Mouse (Mus musculus): Measurements from ENCODE around the gene Hoxd1. TPM values are rescaled to one million over a fixed set of nuclear protein-coding genes. Genes with fewer than 3 reads are reported as not detected.

The Hoxd1 gene
- total RNA-seq, 1 experiment = 0.36 TPM

GRCm38 (mm10) chr2:74736688-74737577 lies 25.8 kb upstream of the Hoxd1 start:
- Histone ChIP-seq H3K4me1 (ENCODE audit: control insufficient read depth in 2 of 2, insufficient read depth in 2 of 2, low read length in 2 of 2, poor library complexity in 1 of 2) (peaks cover 0 to 2% of the 10 kb centered on the region in 2 experiments; a peak in 1 of 4 replicates), H3K36me3 (ENCODE audit: control insufficient read depth, insufficient read depth, low read length, poor library complexity, severe bottlenecking) (no peaks in the 10 kb centered on the region), H3K9me3 (ENCODE audit: control insufficient read depth, insufficient read depth, low read depth, low read length) (no peaks in the 10 kb centered on the region), H3K9ac (ENCODE audit: insufficient read depth, low read depth, low read length, poor library complexity, severe bottlenecking) (no peak overlapping the region), H3K27ac (ENCODE audit: insufficient read depth, low read depth, low read length, poor library complexity, severe bottlenecking) (no peak overlapping the region), H3K4me3 (ENCODE audit: insufficient read depth in 1 of 2, low read depth in 1 of 2, low read length in 2 of 2, poor library complexity in 1 of 2, severe bottlenecking in 1 of 2) (no peak overlapping the region)
- no peak for TF ChIP-seq HCFC1 (IDR thresholded peaks at IDR 0.05; ENCODE audit: borderline replicate concordance, insufficient read depth, low read length)
- no peak for TF ChIP-seq MAFK (IDR thresholded peaks at IDR 0.05; ENCODE audit: insufficient read depth, low read depth, low read length)
- TF ChIP-seq ZC3H11A (IDR thresholded peaks at IDR 0.05; ENCODE audit: borderline replicate concordance, low read depth, low read length) = no peak
- TF ChIP-seq ZNF384 (IDR thresholded peaks at IDR 0.05; ENCODE audit: low read depth, low read length) = no peak
- TF ChIP-seq CHD2 (IDR thresholded peaks at IDR 0.05; ENCODE audit: low read depth, low read length) = no peak
- in situ Hi-C loops (cut with MboI; ENCODE audit: low sequenced_read_pairs in 2 of 2, unreplicated experiment in 2 of 2) = loop anchor here in 1 of 2 experiments (5.0 kb wide), 1 partner anchor 45 kb away; the partner anchor contains the start of gene Hoxd10
- DNase-seq (ENCODE audit: low read depth, low spot score) = no peak

- H3K36me3 ChIP-seq (ENCODE audit: control insufficient read depth, insufficient read depth, low read length, poor library complexity, severe bottlenecking) = no peaks in the 10 kb centered on the region
- H3K27ac ChIP-seq (ENCODE audit: insufficient read depth, low read depth, low read length, poor library complexity, severe bottlenecking) = no peak overlapping the region
- H3K9me3 ChIP-seq (ENCODE audit: control insufficient read depth, insufficient read depth, low read depth, low read length) = no peaks in the 10 kb centered on the region
- in situ Hi-C loops (cut with MboI; ENCODE audit: low sequenced_read_pairs in 2 of 2, unreplicated experiment in 2 of 2) = loop anchor here in 1 of 2 experiments (5.0 kb wide), 1 partner anchor 45 kb away; the partner anchor contains the start of gene Hoxd10
- DNase-seq (ENCODE audit: low read depth, low spot score) = no peak
- H3K9ac ChIP-seq (ENCODE audit: insufficient read depth, low read depth, low read length, poor library complexity, severe bottlenecking) = no peak overlapping the region
- no peak overlapping the region for H3K4me3 ChIP-seq (ENCODE audit: insufficient read depth in 1 of 2, low read depth in 1 of 2, low read length in 2 of 2, poor library complexity in 1 of 2, severe bottlenecking in 1 of 2)
- TF ChIP-seq MAFK (IDR thresholded peaks at IDR 0.05; ENCODE audit: insufficient read depth, low read depth, low read length) (no peak), CHD2 (IDR thresholded peaks at IDR 0.05; ENCODE audit: low read depth, low read length) (no peak), ZNF384 (IDR thresholded peaks at IDR 0.05; ENCODE audit: low read depth, low read length) (no peak), HCFC1 (IDR thresholded peaks at IDR 0.05; ENCODE audit: borderline replicate concordance, insufficient read depth, low read length) (no peak), ZC3H11A (IDR thresholded peaks at IDR 0.05; ENCODE audit: borderline replicate concordance, low read depth, low read length) (no peak)
- peaks cover 0 to 2% of the 10 kb centered on the region in 2 experiments; a peak in 1 of 4 replicates for H3K4me1 ChIP-seq (ENCODE audit: control insufficient read depth in 2 of 2, insufficient read depth in 2 of 2, low read length in 2 of 2, poor library complexity in 1 of 2)
Observed at GRCm38 (mm10) chr2:74737578-74738070, 25.2 kb upstream of the Hoxd1 start.

- in situ Hi-C loops (cut with MboI; ENCODE audit: low sequenced_read_pairs in 2 of 2, unreplicated experiment in 2 of 2) = loop anchor here in 1 of 2 experiments (5.0 kb wide), 1 partner anchor 47 kb away; the partner anchor contains the start of gene Hoxd10
- no peak for DNase-seq (ENCODE audit: low read depth, low spot score)
- TF ChIP-seq HCFC1 (IDR thresholded peaks at IDR 0.05; ENCODE audit: borderline replicate concordance, insufficient read depth, low read length) (no peak), ZC3H11A (IDR thresholded peaks at IDR 0.05; ENCODE audit: borderline replicate concordance, low read depth, low read length) (no peak), MAFK (IDR thresholded peaks at IDR 0.05; ENCODE audit: insufficient read depth, low read depth, low read length) (no peak), ZNF384 (IDR thresholded peaks at IDR 0.05; ENCODE audit: low read depth, low read length) (no peak), CHD2 (IDR thresholded peaks at IDR 0.05; ENCODE audit: low read depth, low read length) (no peak)
Observed at GRCm38 (mm10) chr2:74738623-74739475, 23.9 kb upstream of the Hoxd1 start.

GRCm38 (mm10) chr2:74739476-74739800 lies 23.3 kb upstream of the Hoxd1 start:
- Histone ChIP-seq H3K9me3 (ENCODE audit: control insufficient read depth, insufficient read depth, low read depth, low read length) (no peaks in the 10 kb centered on the region), H3K27ac (ENCODE audit: insufficient read depth, low read depth, low read length, poor library complexity, severe bottlenecking) (no peak overlapping the region), H3K4me3 (ENCODE audit: insufficient read depth in 1 of 2, low read depth in 1 of 2, low read length in 2 of 2, poor library complexity in 1 of 2, severe bottlenecking in 1 of 2) (no peak overlapping the region), H3K36me3 (ENCODE audit: control insufficient read depth, insufficient read depth, low read length, poor library complexity, severe bottlenecking) (no peaks in the 10 kb centered on the region), H3K9ac (ENCODE audit: insufficient read depth, low read depth, low read length, poor library complexity, severe bottlenecking) (no peak overlapping the region), H3K4me1 (ENCODE audit: control insufficient read depth in 2 of 2, insufficient read depth in 2 of 2, low read length in 2 of 2, poor library complexity in 1 of 2) (peaks cover 0 to 2% of the 10 kb centered on the region in 2 experiments; a peak in 1 of 4 replicates)
- in situ Hi-C loops (cut with MboI; ENCODE audit: low sequenced_read_pairs in 2 of 2, unreplicated experiment in 2 of 2) = loop anchor here in 1 of 2 experiments (5.0 kb wide), 1 partner anchor 47 kb away; the partner anchor contains the start of gene Hoxd10
- TF ChIP-seq CHD2 (IDR thresholded peaks at IDR 0.05; ENCODE audit: low read depth, low read length) = no peak
- TF ChIP-seq ZC3H11A (IDR thresholded peaks at IDR 0.05; ENCODE audit: borderline replicate concordance, low read depth, low read length) = no peak
- no peak for TF ChIP-seq ZNF384 (IDR thresholded peaks at IDR 0.05; ENCODE audit: low read depth, low read length)
- TF ChIP-seq MAFK (IDR thresholded peaks at IDR 0.05; ENCODE audit: insufficient read depth, low read depth, low read length) = no peak
- no peak for TF ChIP-seq HCFC1 (IDR thresholded peaks at IDR 0.05; ENCODE audit: borderline replicate concordance, insufficient read depth, low read length)
- DNase-seq (ENCODE audit: low read depth, low spot score) = no peak

More at GRCm38 (mm10) chr2:74738623-74739475, 23.9 kb upstream of the Hoxd1 start:
- H3K4me3 ChIP-seq (ENCODE audit: insufficient read depth in 1 of 2, low read depth in 1 of 2, low read length in 2 of 2, poor library complexity in 1 of 2, severe bottlenecking in 1 of 2) = no peak overlapping the region
- H3K4me1 ChIP-seq (ENCODE audit: control insufficient read depth in 2 of 2, insufficient read depth in 2 of 2, low read length in 2 of 2, poor library complexity in 1 of 2) = peaks cover 0 to 2% of the 10 kb centered on the region in 2 experiments; a peak in 1 of 4 replicates
- no peaks in the 10 kb centered on the region for H3K36me3 ChIP-seq (ENCODE audit: control insufficient read depth, insufficient read depth, low read length, poor library complexity, severe bottlenecking)
- no peaks in the 10 kb centered on the region for H3K9me3 ChIP-seq (ENCODE audit: control insufficient read depth, insufficient read depth, low read depth, low read length)
- H3K9ac ChIP-seq (ENCODE audit: insufficient read depth, low read depth, low read length, poor library complexity, severe bottlenecking) = no peak overlapping the region
- no peak overlapping the region for H3K27ac ChIP-seq (ENCODE audit: insufficient read depth, low read depth, low read length, poor library complexity, severe bottlenecking)

Data from ES-E14 (cell line).